Comparison of ENCODE assay signal across 18 mouse cellular contexts in genomic region chr10:121189139-121189538, GRCm38 (mm10).
DNase-seq lines count a peak whose midpoint lies in the region; ATAC-seq lines count a peak whose summit lies in the region.
"Had no signal": no experiment of that assay in that cellular context is flagged by ENCODE, and none has a peak within 500 bp of the region (broad histone marks: within the 10 kb centered on the region; RNA-seq: fewer than 3 reads in every experiment).

No protein-coding gene starts in this region.

- peak; percentile 43 for ATAC-seq in CD4-positive, CD25-positive, alpha-beta regulatory T cell, adult 4 months
- peak; percentile 71 to 83; a peak in 3 of 4 replicates for ATAC-seq in hematopoietic stem cell, adult 5-6 weeks (replicated peaks in 1 of 2; ENCODE audit: insufficient read depth in 1 of 2, low FRiP score in 2 of 2, low TSS enrichment in 1 of 2, low read depth in 1 of 2, poor library complexity in 2 of 2, severe bottlenecking in 2 of 2)
- ATAC-seq: forebrain, embryonic 15.5 days; midbrain, embryonic 15.5 days had no signal

- DNase-seq in thymus, postnatal 0 days (ENCODE audit: low spot score): peak; percentile 40
- DNase-seq in thymus, adult 18-20 months: no peak
- DNase-seq in natural killer cell, adult 2 months (ENCODE audit: low spot score in 2 of 2): peak; percentile 8 to 32
- no peak for DNase-seq in adrenal gland, postnatal 14 days
- no peak for DNase-seq in urinary bladder, postnatal 36 days (ENCODE audit: low spot score in 2 of 2)
- DNase-seq: adrenal gland, adult 8-10 months; B cell, adult 2 months; cerebellum, adult 18-20 months; cerebellum, postnatal 14 days; gastrocnemius, postnatal 25 days; heart, adult 2 months; heart, postnatal 14 days; kidney, adult 2 months; liver, embryonic 13.5 days had no signal

Comparison
In these comparisons a context has a peak if more than half of its experiments do, and no peak if none do; other contexts are left out.
1. DNase-seq: peak in thymus, postnatal 0 days (single experiment) and natural killer cell, adult 2 months (2 of 2); none in thymus, adult 18-20 months (0 of 2), adrenal gland, postnatal 14 days (single experiment) and urinary bladder, postnatal 36 days (0 of 2).